Mouse (Mus musculus) skeletal muscle tissue, postnatal 0 days (tissue): ENCODE measurements around the gene Cd22. TPM values are rescaled to one million over a fixed set of nuclear protein-coding genes. Genes with fewer than 3 reads are reported as not detected.

ENCODE experiments used
- polyA plus RNA-seq: library from polyadenylated mRNA; unstranded; fragments of >200 nt; fragmentation: Nextera tagmentation; extraction: Ambion mirVana; gene quantifications from 2 replicates; pipeline ENCODE4 v1.2.1, GENCODE M21; 2015

The Cd22 gene
- polyA plus RNA-seq: 0.24 and 0.33 TPM in 2 replicates

GRCm38 (mm10) chr7:30880176-30880575, at the start of gene Cd22:
TSS of gene Cd22 (minus strand) at chr7:30880342.

DNA sequence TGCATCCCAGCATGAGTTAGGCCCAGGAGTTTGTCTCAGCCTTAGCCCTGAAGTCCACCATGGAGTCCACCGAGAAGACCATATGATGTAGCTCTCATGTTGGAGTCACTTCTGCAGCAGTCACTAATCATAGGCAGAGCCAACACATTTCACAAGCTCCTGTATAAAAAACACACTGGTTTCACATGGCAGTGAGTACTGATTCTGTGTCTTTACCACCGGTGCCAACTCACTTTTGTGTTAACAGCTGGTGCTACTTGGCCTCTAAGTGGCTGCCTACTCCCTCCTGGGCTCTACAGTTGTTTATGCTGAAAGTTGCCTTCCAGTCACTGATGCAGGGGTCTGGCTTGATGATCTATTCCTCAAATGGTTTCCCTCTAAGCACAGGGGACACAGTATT, 44.4 kb upstream of the Cd22 start, which contains the start of gene Hamp2:
TSS of gene Hamp2 (minus strand) at position 101 of the 400 bp plus-strand sequence.

GRCm38 (mm10) chr7:30914732-30915131, 34.6 kb upstream of the Cd22 start, which contains the start of gene Mag:
TSS of gene Mag (minus strand) at chr7:30914873.

DNA sequence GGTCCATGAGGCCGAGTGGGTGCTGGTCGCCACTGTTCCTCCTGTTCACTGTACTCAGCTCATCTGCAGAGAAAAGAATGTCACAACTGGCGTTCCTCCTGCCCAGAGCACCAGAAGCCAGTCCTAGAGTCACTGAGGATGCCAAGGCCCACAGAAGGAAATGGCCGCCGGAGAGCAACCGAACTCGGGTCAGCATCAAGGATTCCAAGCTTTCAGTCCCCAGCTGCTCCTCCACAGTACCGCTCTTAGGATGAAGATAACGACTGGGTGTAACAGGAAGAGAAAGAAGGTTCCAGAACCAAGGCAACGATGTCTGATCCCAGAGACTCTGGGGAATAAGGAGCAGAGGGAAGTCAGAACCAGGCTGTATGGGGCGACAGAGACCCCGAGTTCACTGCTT, 18.7 kb downstream of the Cd22 start, which contains the start of gene Ffar1:
TSS of gene Ffar1 (minus strand) at position 101 of the 400 bp plus-strand sequence.

GRCm38 (mm10) chr7:30856078-30856477, 24.1 kb downstream of the Cd22 start, which contains the start of gene Ffar3:
TSS of gene Ffar3 (minus strand) at chr7:30856178.

DNA sequence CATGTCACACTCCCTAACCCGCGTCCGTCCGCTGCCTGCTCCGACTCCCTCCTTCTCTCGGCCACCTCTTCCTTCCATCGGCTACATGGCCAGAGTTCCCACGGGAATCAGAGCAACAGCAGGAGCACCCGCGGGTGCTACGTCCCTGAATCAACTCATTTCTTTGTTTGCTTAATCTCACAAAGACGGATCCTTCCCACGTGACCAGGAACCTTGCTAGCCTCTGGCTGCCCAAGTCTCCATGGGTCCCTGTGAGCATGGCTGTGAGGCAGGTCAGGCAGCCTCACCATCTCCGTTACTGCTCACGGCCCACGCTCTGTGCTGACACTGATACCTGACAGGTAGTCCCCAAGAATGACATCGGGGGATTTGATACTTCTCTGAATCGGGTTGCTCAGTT, 56.5 kb downstream of the Cd22 start, which contains the start of gene Ffar2:
TSS of gene Ffar2 (minus strand) at position 101 of the 400 bp plus-strand sequence.

Other genes with a start within 250 kb of the Cd22 start
- gene Etv2, start 244.5 kb downstream of the Cd22 start, polyA plus RNA-seq: not detected in 2 replicates
- gene Rbm42, start 230.0 kb downstream of the Cd22 start, polyA plus RNA-seq: 65.4 and 67.4 TPM in 2 replicates
- gene Haus5, start 215.3 kb downstream of the Cd22 start, polyA plus RNA-seq: 7.5 and 9.5 TPM in 2 replicates
- gene Pmis2, start 208.7 kb downstream of the Cd22 start, polyA plus RNA-seq: not detected in 2 replicates
- gene 2200002J24Rik, start 181.4 kb downstream of the Cd22 start, polyA plus RNA-seq: 0.33 TPM in 1 of 2 replicates, not detected in the other
- 0.15 and 0.22 TPM in 2 replicates for gene Atp4a, start 168.1 kb downstream of the Cd22 start, polyA plus RNA-seq
- gene Tmem147, start 150.8 kb downstream of the Cd22 start, polyA plus RNA-seq: 227 and 250 TPM in 2 replicates
- gene Gapdhs, start 136.7 kb downstream of the Cd22 start, polyA plus RNA-seq: 0.21 TPM in 1 of 2 replicates, not detected in the other
- 0.45 and 25.6 TPM in 2 replicates for gene Sbsn, start 128.9 kb downstream of the Cd22 start, polyA plus RNA-seq
- 0.51 and 65.3 TPM in 2 replicates for gene Dmkn, start 116.6 kb downstream of the Cd22 start, polyA plus RNA-seq
- 8.3 and 219 TPM in 2 replicates for gene Krtdap, start 92.4 kb downstream of the Cd22 start, polyA plus RNA-seq
- 1.0 and 6.6 TPM in 2 replicates for gene Ffar2, start 56.6 kb downstream of the Cd22 start, polyA plus RNA-seq
- gene Ffar3, start 24.2 kb downstream of the Cd22 start, polyA plus RNA-seq: not detected in 2 replicates
- gene Ffar1, start 18.8 kb downstream of the Cd22 start, polyA plus RNA-seq: not detected in 2 replicates
- gene Mag, start 34.5 kb upstream of the Cd22 start, polyA plus RNA-seq: 2.2 and 2.4 TPM in 2 replicates
- gene Hamp2, start 44.3 kb upstream of the Cd22 start, polyA plus RNA-seq: not detected in 2 replicates
- gene Hamp, start 63.7 kb upstream of the Cd22 start, polyA plus RNA-seq: not detected in 2 replicates
- 13.5 and 15.2 TPM in 2 replicates for gene Usf2, start 76.5 kb upstream of the Cd22 start, polyA plus RNA-seq
- gene Lsr, start 93.1 kb upstream of the Cd22 start, polyA plus RNA-seq: 0.73 and 1.8 TPM in 2 replicates
- 0.22 TPM in 1 of 2 replicates, not detected in the other for gene Fam187b, start 93.4 kb upstream of the Cd22 start, polyA plus RNA-seq
- gene Fxyd5, start 162.1 kb upstream of the Cd22 start, polyA plus RNA-seq: 33.4 and 46.8 TPM in 2 replicates
- 1.5 and 2.8 TPM in 2 replicates for gene Fxyd7, start 171.1 kb upstream of the Cd22 start, polyA plus RNA-seq
- gene Fxyd1, start 176.9 kb upstream of the Cd22 start, polyA plus RNA-seq: 981 and 1,160 TPM in 2 replicates
- 1.1 and 1.3 TPM in 2 replicates for gene Lgi4, start 179.0 kb upstream of the Cd22 start, polyA plus RNA-seq
- 0.87 and 5.7 TPM in 2 replicates for gene Fxyd3, start 196.4 kb upstream of the Cd22 start, polyA plus RNA-seq
- 0.83 and 1.2 TPM in 2 replicates for gene Hpn, start 234.9 kb upstream of the Cd22 start, polyA plus RNA-seq
- gene Scn1b, start 246.7 kb upstream of the Cd22 start, polyA plus RNA-seq: 18.3 and 21.0 TPM in 2 replicates